Mouse (Mus musculus) liver, embryonic 14.5 days (tissue): ENCODE data around the gene Timm29. TPM values are rescaled to one million over a fixed set of nuclear protein-coding genes. Genes with fewer than 3 reads are reported as not detected.

ENCODE experiments used
- ATAC-seq: fragments of 200-750 bp; cut with Nextera tagmentation; 2 replicates; pipeline ENCODE4 v1.8.0; 2017; ENCODE audit warnings: moderate number of reproducible peaks, mild to moderate bottlenecking, moderate library complexity; ENCODE audit not compliant: insufficient read depth
- DNase-seq, 3 experiments: peaks; one replicate each; pipeline ENCODE4 v3.0.0-alpha.2; 2012 to 2013; ENCODE audit warnings: low read depth in 3 of 3, low spot score in 3 of 3
- H3K27ac ChIP-seq: fragments of 300-500 bp; sonication (generic); 2 replicates; pipeline ENCODE4 v1.5.1; 2014; ENCODE audit warnings: moderate library complexity, mild to moderate bottlenecking, control low read depth, inconsistent platforms
- H3K27me3 ChIP-seq: fragments of 300-500 bp; sonication (generic); 2 replicates; pipeline ENCODE4 v1.6.1; 2014; ENCODE audit warnings: mild to moderate bottlenecking, low read length, moderate library complexity; ENCODE audit not compliant: control insufficient read depth, insufficient read depth
- H3K36me3 ChIP-seq: fragments of 300-500 bp; sonication (generic); replicated peaks from 2 replicates; pipeline ENCODE4 v1.6.1; 2014; ENCODE audit warnings: low read depth; ENCODE audit not compliant: control insufficient read depth, insufficient read depth
- H3K4me1 ChIP-seq, 2 experiments: fragments of 200-500 bp in 1 of 2; fragments of 300-500 bp in 1 of 2; sonication (generic) in 1 of 2; replicated peaks; 2 replicates each; pipeline ENCODE4 v1.6.1; 2012 to 2014; ENCODE audit warnings: antibody characterized with exemption in 1 of 2, inconsistent platforms in 1 of 2, low read length in 1 of 2; ENCODE audit not compliant: control insufficient read depth in 2 of 2, insufficient read depth in 2 of 2
- H3K4me2 ChIP-seq: fragments of 300-500 bp; sonication (generic); 2 replicates; pipeline ENCODE4 v1.6.1; 2014; ENCODE audit warnings: low read depth, mild to moderate bottlenecking, control low read depth, moderate library complexity
- H3K4me3 ChIP-seq, 2 experiments: fragments of 200-500 bp in 1 of 2; fragments of 300-500 bp in 1 of 2; sonication (generic) in 1 of 2; 2 replicates each; pipeline ENCODE4 v1.5.1; 2012 to 2014; ENCODE audit warnings: low read depth in 2 of 2, low read length in 2 of 2, mild to moderate bottlenecking in 2 of 2, control low read depth in 1 of 2, inconsistent platforms in 1 of 2, moderate library complexity in 1 of 2; ENCODE audit not compliant: insufficient read depth in 1 of 2
- H3K9ac ChIP-seq: fragments of 300-500 bp; sonication (generic); replicated peaks from 2 replicates; pipeline ENCODE4 v1.6.1; 2014; ENCODE audit warnings: mild to moderate bottlenecking, control low read depth, moderate library complexity
- H3K9me3 ChIP-seq: fragments of 300-500 bp; sonication (generic); 2 replicates; pipeline ENCODE4 v1.6.1; 2016; ENCODE audit warnings: low read length, mixed read lengths; ENCODE audit not compliant: control insufficient read depth
- CTCF ChIP-seq: IDR thresholded peaks from 2 replicates; pipeline ENCODE4 v1.5.1; 2016; ENCODE audit warnings: antibody characterized with exemption, low read depth, control low read depth
- EP300 ChIP-seq: IDR thresholded peaks from 2 replicates; pipeline ENCODE4 v1.6.1; 2016; ENCODE audit warnings: antibody characterized with exemption, low read depth
- WGBS: fragments of 180-500 bp; shearing (Covaris S2); extraction: QIAGEN DNeasy Blood & Tissue Kit; methylation state at CpG from one replicate; pipeline ENCODE4 v1.1.7; 2014; ENCODE audit not compliant: insufficient replicate concordance; 5-methylcytosine and 5-hydroxymethylcytosine counted together
- polyA plus RNA-seq, 2 experiments: library from polyadenylated mRNA; depleted of rRNA in 1 of 2; stranded (reverse) in 1 of 2; unstranded in 1 of 2; fragments of >200 nt; fragmentation: Nextera tagmentation in 1 of 2; extraction: Ambion mirVana in 1 of 2; gene quantifications; 2 replicates each; pipeline versions ENCODE4 v1.2.1 to v1.2.3; 2012 to 2014

Timm29 gene
- polyA plus RNA-seq, 2 experiments, result 15.3 to 17.0 TPM

DNA sequence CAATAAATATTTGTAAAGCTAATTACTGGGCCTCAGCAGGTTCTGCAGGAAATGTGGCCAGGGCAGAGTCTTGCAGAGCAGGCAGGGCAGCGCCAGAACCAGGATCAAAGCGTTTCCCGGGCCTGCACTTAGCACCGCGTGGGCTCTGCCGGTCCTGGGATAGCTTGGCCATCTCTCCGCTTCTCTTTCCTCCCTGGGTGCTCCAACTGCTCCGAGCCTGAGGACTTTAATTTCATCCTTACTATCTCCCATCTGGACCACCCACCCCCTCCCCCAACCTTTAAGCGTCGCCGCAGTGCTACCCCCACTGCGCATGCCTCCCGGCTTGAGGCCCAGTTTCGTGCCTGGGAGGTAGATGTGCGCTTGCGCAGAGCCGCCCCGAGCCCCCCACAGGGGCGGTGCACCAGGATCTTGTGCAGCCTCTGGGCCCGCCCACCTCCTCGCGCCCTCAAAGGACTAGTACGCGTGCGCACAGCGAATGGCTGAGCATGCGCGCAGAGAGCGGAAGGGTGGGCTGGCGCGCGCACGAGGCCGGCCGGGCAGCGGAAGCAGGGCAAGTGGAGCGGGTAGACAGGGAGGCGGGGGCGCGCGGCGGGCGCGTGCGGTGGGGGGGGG, 23.2 kb downstream of the Timm29 start, which contains the start of gene Smarca4:
Gene Smarca4, plus strand, starts transcription at position 553 of the 615 bp plus-strand sequence.
- under 1% methylated on average over 39 of the region's 45 CpGs for WGBS
- H3K9ac ChIP-seq, result peak within 1 kb of the TSS; percentile 94
- H3K9me3 ChIP-seq, result no peaks in the 10 kb centered on the region
- ATAC-seq (peak; percentile 93), DNase-seq (peak; percentile 94 to 97 (median 94))
- H3K27me3 ChIP-seq, result no peaks in the 10 kb centered on the region
- H3K4me3 ChIP-seq, result peak within 1 kb of the TSS; percentile 93
- H3K27ac ChIP-seq, result peak within 1 kb of the TSS; percentile 83
- peak; percentile 8; the same call in 1 of the 2 replicates for TF ChIP-seq CTCF
- no peak for TF ChIP-seq EP300
- peak within 1 kb of the TSS; percentile 90 for H3K4me2 ChIP-seq
- H3K36me3 ChIP-seq, result no peaks in the 10 kb centered on the region
- H3K4me1 ChIP-seq, result peaks cover 5 to 12% of the 10 kb centered on the region in 2 experiments; a peak in 3 of 4 replicates

DNA sequence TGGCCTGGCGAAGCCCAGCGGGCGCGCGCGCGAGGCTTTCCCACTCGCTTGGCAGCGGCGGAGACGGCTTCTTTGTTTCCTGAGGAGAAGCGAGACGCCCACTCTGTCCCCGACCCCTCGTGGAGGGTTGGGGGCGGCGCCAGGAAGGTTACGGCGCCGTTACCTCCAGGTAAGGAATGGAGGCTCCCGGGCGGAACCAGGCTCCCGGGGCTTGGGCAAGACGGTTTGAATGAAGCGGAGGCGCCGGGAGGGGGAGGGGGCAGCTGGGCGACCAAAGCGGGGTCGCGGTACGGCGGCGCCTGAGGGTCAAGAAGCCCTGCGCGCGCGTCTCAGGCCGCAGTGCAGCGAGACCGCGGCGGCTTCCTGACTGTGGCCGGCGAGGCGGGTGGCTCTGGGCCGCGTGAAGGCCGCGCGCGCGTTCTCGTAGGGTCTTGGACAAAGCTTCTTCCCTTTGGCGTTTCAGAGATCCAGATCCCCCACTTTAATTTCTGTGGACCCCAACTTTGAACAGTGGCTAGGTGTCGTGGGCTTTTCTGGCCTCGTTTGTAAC, 23.8 kb downstream of the Timm29 start:
- peak overlapping the region; percentile 94 for H3K9ac ChIP-seq
- WGBS, result under 1% methylated on average over 57 of the region's 57 CpGs
- H3K27ac ChIP-seq, result peak overlapping the region; percentile 70
- H3K36me3 ChIP-seq, result no peaks in the 10 kb centered on the region
- H3K9me3 ChIP-seq, result no peaks in the 10 kb centered on the region
- no peak for TF ChIP-seq EP300
- TF ChIP-seq CTCF, result no peak
- H3K4me3 ChIP-seq, result peak overlapping the region; percentile 93
- H3K4me2 ChIP-seq, result peak overlapping the region; percentile 90
- ATAC-seq, result peak; percentile 71
- H3K27me3 ChIP-seq, result no peaks in the 10 kb centered on the region
- peak in 2 of 3 experiments; percentile 44 to 56 for DNase-seq
- H3K4me1 ChIP-seq, result peaks cover 5 to 12% of the 10 kb centered on the region in 2 experiments; a peak in 3 of 4 replicates

DNA sequence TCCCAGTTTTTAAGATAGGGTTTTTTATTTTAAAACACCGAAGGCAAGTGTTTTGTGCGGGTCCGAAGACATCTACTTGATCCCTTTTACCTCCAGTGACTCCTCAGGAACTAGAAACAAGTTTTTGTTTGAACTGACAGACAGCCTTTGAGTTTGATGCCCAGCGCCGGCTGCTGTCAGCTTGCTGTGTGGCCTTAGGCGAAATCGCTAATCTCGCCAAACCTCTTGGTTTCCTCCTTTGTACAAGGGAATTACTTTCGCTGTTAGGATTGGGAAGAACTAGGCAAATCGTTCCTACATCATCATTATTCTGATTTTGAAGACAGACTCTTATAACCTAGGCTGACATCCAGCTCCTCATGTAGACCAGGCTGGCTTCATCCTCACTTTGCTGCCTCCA, 24.5 kb downstream of the Timm29 start:
- Histone ChIP-seq H3K4me1 (peaks cover 5 to 12% of the 10 kb centered on the region in 2 experiments; a peak in 3 of 4 replicates), H3K36me3 (no peaks in the 10 kb centered on the region), H3K9ac (peak overlapping the region; percentile 94), H3K9me3 (no peaks in the 10 kb centered on the region), H3K4me2 (peak overlapping the region; percentile 90), H3K27ac (peak overlapping the region; percentile 70), H3K27me3 (no peaks in the 10 kb centered on the region), H3K4me3 (peak overlapping the region; percentile 93)
- 2% methylated on average over 10 of the region's 10 CpGs for WGBS
- ATAC-seq, result no peak
- DNase-seq, result peak in 1 of 3 experiments; percentile 27
- TF ChIP-seq CTCF (no peak), EP300 (no peak)

DNA sequence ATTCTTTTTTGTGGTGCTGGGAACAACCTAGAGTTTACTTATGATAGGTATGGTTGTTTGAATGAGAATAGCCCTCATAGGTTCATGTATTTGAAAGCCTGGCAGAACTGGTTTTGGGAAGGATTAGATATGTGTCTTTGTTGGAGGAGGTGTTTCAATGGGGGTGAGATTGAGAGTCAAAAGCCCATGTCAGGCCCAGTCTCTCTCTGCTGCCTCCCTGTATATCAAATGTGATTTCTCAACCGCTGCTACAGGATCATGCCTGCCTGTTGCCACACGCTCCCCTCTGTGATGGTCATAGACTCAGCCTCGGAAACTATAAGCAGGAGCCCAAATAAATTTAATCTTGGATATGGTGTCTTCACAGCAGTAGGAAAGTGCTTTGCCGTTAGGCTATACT, 27.7 kb downstream of the Timm29 start:
- H3K27ac ChIP-seq, result no peak overlapping the region
- no peaks in the 10 kb centered on the region for H3K27me3 ChIP-seq
- H3K4me1 ChIP-seq, result peaks cover 2 to 8% of the 10 kb centered on the region in 2 experiments
- 85% methylated on average over 4 of the region's 4 CpGs for WGBS
- DNase-seq (no peak), ATAC-seq (no peak)
- no peaks in the 10 kb centered on the region for H3K36me3 ChIP-seq
- no peak overlapping the region for H3K9ac ChIP-seq
- no peaks in the 10 kb centered on the region for H3K9me3 ChIP-seq
- H3K4me3 ChIP-seq, result no peak overlapping the region
- no peak for TF ChIP-seq CTCF
- TF ChIP-seq EP300, result no peak
- H3K4me2 ChIP-seq, result no peak overlapping the region

DNA sequence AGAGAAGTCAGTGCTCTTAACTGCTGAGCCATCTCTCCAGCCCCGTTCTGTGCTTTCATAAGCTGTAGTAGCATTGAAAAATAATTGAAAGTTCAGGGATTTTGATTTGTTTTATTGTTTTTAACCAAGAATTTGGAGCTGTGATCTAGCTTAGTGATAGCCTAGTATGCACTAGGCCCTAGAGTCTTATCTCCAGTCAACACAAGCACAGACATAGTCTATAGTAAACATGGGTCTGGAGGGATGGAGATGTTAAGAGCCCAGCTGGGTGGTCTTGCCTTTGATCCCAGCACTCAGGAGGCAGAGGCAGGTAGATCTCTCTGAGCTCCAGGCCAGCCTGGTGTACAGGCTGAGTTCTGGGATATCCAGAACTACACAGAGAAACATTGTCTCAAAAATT, 30.2 kb downstream of the Timm29 start:
- peak; percentile 61 for ATAC-seq
- peaks cover 0 to 4% of the 10 kb centered on the region in 2 experiments; a peak in 3 of 4 replicates for H3K4me1 ChIP-seq

More for the DNA sequence above, 30.2 kb downstream of the Timm29 start:
- TF ChIP-seq EP300 (no peak), CTCF (no peak; the same call in 1 of the 2 replicates)
- DNase-seq, result no peak
- no peak overlapping the region for H3K4me3 ChIP-seq
- no peaks in the 10 kb centered on the region for H3K9me3 ChIP-seq
- 73% methylated on average over 1 of the region's 1 CpGs for WGBS
- no peak overlapping the region for H3K27ac ChIP-seq
- H3K36me3 ChIP-seq, result no peaks in the 10 kb centered on the region
- no peak overlapping the region for H3K9ac ChIP-seq
- H3K27me3 ChIP-seq, result no peaks in the 10 kb centered on the region
- no peak overlapping the region for H3K4me2 ChIP-seq
